Mouse (Mus musculus) testis, adult 2 months (tissue): Measurements from ENCODE around the gene Acad12. TPM values are rescaled to one million over a fixed set of nuclear protein-coding genes. Genes with fewer than 3 reads are reported as not detected.

Experiments
- H3K27ac ChIP-seq: fragments of 200-500 bp; 2 replicates; pipeline ENCODE4 v1.5.1; 2012; ENCODE audit warnings: low read depth, low read length; ENCODE audit not compliant: control insufficient read depth, insufficient read depth
- H3K27me3 ChIP-seq: fragments of 200-500 bp; 2 replicates; pipeline ENCODE4 v1.6.1; 2012; ENCODE audit warnings: mild to moderate bottlenecking, low read length, moderate library complexity; ENCODE audit not compliant: control insufficient read depth, insufficient read depth
- H3K36me3 ChIP-seq: fragments of 200-500 bp; 2 replicates; pipeline ENCODE4 v1.6.1; 2012; ENCODE audit warnings: mild to moderate bottlenecking, low read length; ENCODE audit not compliant: control insufficient read depth, insufficient read depth
- H3K4me1 ChIP-seq: fragments of 200-500 bp; 2 replicates; pipeline ENCODE4 v1.6.1; 2012; ENCODE audit warnings: low read length; ENCODE audit not compliant: control insufficient read depth, insufficient read depth
- H3K4me3 ChIP-seq: fragments of 200-500 bp; 2 replicates; pipeline ENCODE4 v1.5.1; 2012; ENCODE audit warnings: low read depth, mild to moderate bottlenecking, low read length, moderate library complexity, mixed read lengths; ENCODE audit not compliant: control insufficient read depth
- CTCF ChIP-seq: fragments of 200-500 bp; IDR thresholded peaks from 2 replicates; pipeline ENCODE4 v1.5.1; 2012; ENCODE audit warnings: low read depth, mild to moderate bottlenecking, inconsistent platforms, low read length, moderate library complexity; ENCODE audit not compliant: control insufficient read depth, insufficient read depth, insufficient replicate concordance
- POLR2A ChIP-seq: fragments of 200-500 bp; IDR thresholded peaks from 2 replicates; pipeline ENCODE4 v1.6.1; 2012; ENCODE audit warnings: low read depth, mild to moderate bottlenecking, inconsistent platforms, low read length, moderate library complexity; ENCODE audit not compliant: control insufficient read depth
- polyA plus RNA-seq: library from polyadenylated mRNA; depleted of rRNA; stranded (reverse); fragments of >200 nt; gene quantifications from 2 replicates; pipeline ENCODE4 v1.2.3, GENCODE M21; 2012; rRNA removed

The Acad12 gene
- polyA plus RNA-seq, 1 experiment, result 3.9 TPM

- Histone ChIP-seq H3K27me3 (no peaks in the 10 kb centered on the region), H3K4me3 (no peak overlapping the region), H3K4me1 (peaks cover 19% of the 10 kb centered on the region), H3K27ac (no peak overlapping the region), H3K36me3 (no peaks in the 10 kb centered on the region)
- TF ChIP-seq POLR2A, result no peak
- no peak for TF ChIP-seq CTCF
These were observed 71.7 kb downstream of the Acad12 start for GRCm38 (mm10) chr5:121547084-121547483.

Other genes with a start within 250 kb of the Acad12 start
- gene Trafd1, start 233.3 kb downstream of the Acad12 start, polyA plus RNA-seq, result 334 and 348 TPM in 2 replicates
- gene Naa25, start 221.0 kb downstream of the Acad12 start, polyA plus RNA-seq, result 26.4 and 27.7 TPM in 2 replicates
- 60.5 and 63.9 TPM in 2 replicates for gene Tmem116, start 167.0 kb downstream of the Acad12 start, polyA plus RNA-seq
- gene Erp29, start 166.4 kb downstream of the Acad12 start, polyA plus RNA-seq, result 81.3 and 102 TPM in 2 replicates
- 79.7 and 85.1 TPM in 2 replicates for gene Adam1b, start 115.5 kb downstream of the Acad12 start, polyA plus RNA-seq
- gene Adam1a, start 73.5 kb downstream of the Acad12 start, polyA plus RNA-seq, result 138 and 140 TPM in 2 replicates
- 0.14 TPM in 1 of 2 replicates, not detected in the other for gene Gm42878, start 73.5 kb downstream of the Acad12 start, polyA plus RNA-seq
- 21.9 and 28.4 TPM in 2 replicates for gene Mapkapk5, start 73.0 kb downstream of the Acad12 start, polyA plus RNA-seq
- 154 and 177 TPM in 2 replicates for gene Aldh2, start 25.1 kb downstream of the Acad12 start, polyA plus RNA-seq
- gene Acad10, start 41.6 kb upstream of the Acad12 start, polyA plus RNA-seq, result 5.7 and 5.9 TPM in 2 replicates
- 116 and 128 TPM in 2 replicates for gene Brap, start 41.6 kb upstream of the Acad12 start, polyA plus RNA-seq
- 150 and 166 TPM in 2 replicates for gene Atxn2, start 92.4 kb upstream of the Acad12 start, polyA plus RNA-seq
- gene Sh2b3, start 218.7 kb upstream of the Acad12 start, polyA plus RNA-seq, result 95.0 and 105 TPM in 2 replicates
- gene Pheta1, start 230.0 kb upstream of the Acad12 start, polyA plus RNA-seq, result 9.9 and 11.6 TPM in 2 replicates